Mouse (Mus musculus) lung, embryonic 15.5 days (tissue): ENCODE results near the gene Slc26a9. TPM values are rescaled to one million over a fixed set of nuclear protein-coding genes. Genes with fewer than 3 reads are reported as not detected.
A peak's percentile ranks its signal among the peaks of the same experiment; 100 is the strongest.

Experiments
- ATAC-seq: fragments of 200-750 bp; cut with Nextera tagmentation; 2 replicates; pipeline ENCODE4 v1.8.0; 2017; ENCODE audit warnings: moderate number of reproducible peaks, borderline replicate concordance; ENCODE audit not compliant: low FRiP score, low TSS enrichment; ENCODE audit errors: extremely low read depth
- H3K27ac ChIP-seq: fragments of 300-500 bp; sonication (generic); 2 replicates; pipeline ENCODE4 v1.5.1; 2015; ENCODE audit warnings: moderate library complexity, mild to moderate bottlenecking, inconsistent platforms
- H3K27me3 ChIP-seq: fragments of 300-500 bp; sonication (generic); 2 replicates; pipeline ENCODE4 v1.6.1; 2015; ENCODE audit warnings: inconsistent platforms
- H3K36me3 ChIP-seq: fragments of 300-500 bp; sonication (generic); 2 replicates; pipeline ENCODE4 v1.6.1; 2015; ENCODE audit warnings: inconsistent platforms
- H3K4me1 ChIP-seq: fragments of 300-500 bp; sonication (generic); 2 replicates; pipeline ENCODE4 v1.6.1; 2015; ENCODE audit warnings: inconsistent platforms
- H3K4me2 ChIP-seq: fragments of 300-500 bp; sonication (generic); 2 replicates; pipeline ENCODE4 v1.6.1; 2015; ENCODE audit warnings: inconsistent platforms, mild to moderate bottlenecking, moderate library complexity
- H3K4me3 ChIP-seq: fragments of 300-500 bp; sonication (generic); 2 replicates; pipeline ENCODE4 v1.5.1; 2015; ENCODE audit warnings: mild to moderate bottlenecking, inconsistent platforms
- H3K9ac ChIP-seq: fragments of 300-500 bp; sonication (generic); 2 replicates; pipeline ENCODE4 v1.6.1; 2015; ENCODE audit warnings: inconsistent platforms
- H3K9me3 ChIP-seq: fragments of 300-500 bp; sonication (generic); 2 replicates; pipeline ENCODE4 v1.6.1; 2016; ENCODE audit warnings: inconsistent platforms
- WGBS: fragments of 180-500 bp; shearing (Covaris S2); methylation state at CpG from one replicate; pipeline ENCODE4 v1.1.7; 2015; 5-methylcytosine and 5-hydroxymethylcytosine counted together
- polyA plus RNA-seq: library from polyadenylated mRNA; unstranded; fragments of >200 nt; fragmentation: Nextera tagmentation; extraction: Ambion mirVana; gene quantifications from 2 replicates; pipeline ENCODE4 v1.2.1, GENCODE M21; 2015

Slc26a9 gene
- polyA plus RNA-seq, 1 experiment from 2014 or later: 5.3 TPM

DNA sequence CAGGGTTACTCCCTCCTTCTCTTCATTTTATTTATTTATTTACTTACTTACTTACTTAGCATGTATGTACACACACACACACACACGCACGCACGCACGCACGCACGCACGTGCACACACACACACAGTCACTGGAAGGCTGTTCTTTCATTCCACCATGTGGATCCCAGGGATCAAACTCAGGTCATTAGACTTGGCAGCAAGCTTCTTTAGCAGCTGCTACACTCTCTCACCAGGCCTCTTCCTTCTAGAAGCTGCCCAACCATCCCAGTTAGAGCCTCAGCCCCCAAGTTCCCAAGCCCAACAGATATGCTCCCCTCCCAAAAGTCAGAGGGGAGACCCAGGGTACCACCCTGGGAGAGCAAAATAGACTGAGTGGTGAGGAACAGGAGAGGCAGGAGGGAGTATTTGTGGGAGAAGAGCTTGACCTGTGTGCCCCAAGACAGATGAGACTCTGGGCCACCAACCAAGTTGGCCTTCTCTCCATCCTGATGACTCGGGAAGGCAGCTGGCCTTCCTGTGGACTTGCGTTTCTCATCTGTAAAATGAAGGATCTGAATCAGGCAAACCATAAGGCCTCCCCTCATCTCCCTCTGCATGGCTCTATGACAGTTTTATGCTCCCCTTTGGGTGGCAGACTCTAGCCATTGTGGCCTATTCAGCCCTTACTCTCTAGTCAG, 4.2 kb upstream of the Slc26a9 start:
- WGBS: 80% methylated on average over 9 of the region's 9 CpGs
- Histone ChIP-seq H3K4me1 (peaks cover 16% of the 10 kb centered on the region), H3K4me2 (no peak overlapping the region), H3K9me3 (no peaks in the 10 kb centered on the region), H3K9ac (no peak overlapping the region), H3K36me3 (no peaks in the 10 kb centered on the region), H3K27me3 (no peaks in the 10 kb centered on the region), H3K27ac (0 out of 2 replicates have a peak overlapping the region, but pooled peaks have one; percentile 22), H3K4me3 (no peak overlapping the region)
- ATAC-seq: no peak

- no peaks in the 10 kb centered on the region for H3K27me3 ChIP-seq
- H3K36me3 ChIP-seq: no peaks in the 10 kb centered on the region
- no peak overlapping the region for H3K9ac ChIP-seq
- peak overlapping the region; percentile 44 for H3K4me2 ChIP-seq
- 57% methylated on average over 5 of the region's 5 CpGs for WGBS
- no peaks in the 10 kb centered on the region for H3K9me3 ChIP-seq
- ATAC-seq: no peak
- 0 out of 2 replicates have a peak overlapping the region, but pooled peaks have one; percentile 30 for H3K4me3 ChIP-seq
- peaks cover 6% of the 10 kb centered on the region; the same call in 1 of the 2 replicates for H3K4me1 ChIP-seq
- H3K27ac ChIP-seq: no peak overlapping the region
Observed at GRCm38 (mm10) chr1:131745391-131745790, 1.6 kb downstream of the Slc26a9 start.

DNA sequence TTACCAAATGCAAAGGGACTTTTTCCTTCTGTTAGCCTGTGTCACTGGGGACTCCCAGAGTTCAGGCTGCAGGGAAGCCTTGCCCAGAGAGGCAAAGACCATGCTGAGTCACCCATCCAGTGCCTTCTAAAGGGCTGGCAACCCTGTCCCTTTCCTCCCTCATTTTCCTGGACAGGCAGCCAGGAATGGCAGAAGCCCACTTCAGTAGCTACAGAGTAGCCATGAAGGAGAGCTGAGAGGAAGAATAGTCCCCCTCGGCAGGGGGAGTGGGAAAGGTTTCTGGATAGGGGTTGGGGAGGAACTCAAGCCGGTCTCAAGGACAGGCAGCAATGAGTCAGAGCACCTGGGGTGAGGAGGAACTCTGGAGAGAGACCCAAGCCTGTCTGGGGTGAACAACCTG, 3.9 kb downstream of the Slc26a9 start:
- Histone ChIP-seq H3K27me3 (no peaks in the 10 kb centered on the region), H3K9me3 (no peaks in the 10 kb centered on the region), H3K9ac (no peak overlapping the region), H3K27ac (no peak overlapping the region), H3K4me3 (no peak overlapping the region), H3K4me2 (no peak overlapping the region), H3K36me3 (no peaks in the 10 kb centered on the region), H3K4me1 (peaks cover 17% of the 10 kb centered on the region)
- ATAC-seq: no peak
- 35% methylated on average over 2 of the region's 2 CpGs for WGBS

DNA sequence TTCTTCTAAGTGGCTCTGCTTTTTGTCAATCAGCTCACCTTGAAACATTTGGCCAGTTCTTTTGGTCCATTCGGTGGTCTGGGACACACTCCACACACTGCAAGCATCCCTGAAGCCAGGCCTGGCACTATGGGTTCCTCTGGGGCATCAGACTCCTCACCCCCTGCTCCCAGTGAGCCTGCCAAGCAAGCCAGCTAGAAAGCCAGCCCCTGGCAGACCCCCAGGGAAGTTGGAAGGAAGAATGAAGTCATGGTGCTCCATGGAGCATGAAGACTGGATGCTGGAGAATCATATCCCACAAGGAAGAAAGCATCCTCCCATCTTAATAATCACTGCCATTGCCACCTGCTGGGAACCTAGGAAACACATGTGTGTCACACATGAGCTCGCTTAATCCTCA, 4.8 kb downstream of the Slc26a9 start:
- ATAC-seq: no peak
- WGBS: 63% methylated on average over 2 of the region's 2 CpGs
- H3K27me3 ChIP-seq: no peaks in the 10 kb centered on the region

GRCm38 (mm10) chr1:131749706-131750545, 6.1 kb downstream of the Slc26a9 start:
- H3K9me3 ChIP-seq: no peaks in the 10 kb centered on the region
- H3K4me3 ChIP-seq: no peak overlapping the region
- no peak overlapping the region for H3K4me2 ChIP-seq
- H3K4me1 ChIP-seq: peaks cover 22% of the 10 kb centered on the region
- no peaks in the 10 kb centered on the region for H3K27me3 ChIP-seq
- H3K36me3 ChIP-seq: no peaks in the 10 kb centered on the region
- no peak for ATAC-seq
- WGBS: 67% methylated on average over 15 of the region's 15 CpGs
- no peak overlapping the region for H3K27ac ChIP-seq
- H3K9ac ChIP-seq: no peak overlapping the region

More for the DNA sequence above, 4.8 kb downstream of the Slc26a9 start:
- H3K4me2 ChIP-seq: no peak overlapping the region
- H3K4me3 ChIP-seq: no peak overlapping the region
- no peak overlapping the region for H3K27ac ChIP-seq
- no peak overlapping the region for H3K9ac ChIP-seq
- H3K4me1 ChIP-seq: peaks cover 14% of the 10 kb centered on the region; the same call in 1 of the 2 replicates
- H3K36me3 ChIP-seq: no peaks in the 10 kb centered on the region
- no peaks in the 10 kb centered on the region for H3K9me3 ChIP-seq

DNA sequence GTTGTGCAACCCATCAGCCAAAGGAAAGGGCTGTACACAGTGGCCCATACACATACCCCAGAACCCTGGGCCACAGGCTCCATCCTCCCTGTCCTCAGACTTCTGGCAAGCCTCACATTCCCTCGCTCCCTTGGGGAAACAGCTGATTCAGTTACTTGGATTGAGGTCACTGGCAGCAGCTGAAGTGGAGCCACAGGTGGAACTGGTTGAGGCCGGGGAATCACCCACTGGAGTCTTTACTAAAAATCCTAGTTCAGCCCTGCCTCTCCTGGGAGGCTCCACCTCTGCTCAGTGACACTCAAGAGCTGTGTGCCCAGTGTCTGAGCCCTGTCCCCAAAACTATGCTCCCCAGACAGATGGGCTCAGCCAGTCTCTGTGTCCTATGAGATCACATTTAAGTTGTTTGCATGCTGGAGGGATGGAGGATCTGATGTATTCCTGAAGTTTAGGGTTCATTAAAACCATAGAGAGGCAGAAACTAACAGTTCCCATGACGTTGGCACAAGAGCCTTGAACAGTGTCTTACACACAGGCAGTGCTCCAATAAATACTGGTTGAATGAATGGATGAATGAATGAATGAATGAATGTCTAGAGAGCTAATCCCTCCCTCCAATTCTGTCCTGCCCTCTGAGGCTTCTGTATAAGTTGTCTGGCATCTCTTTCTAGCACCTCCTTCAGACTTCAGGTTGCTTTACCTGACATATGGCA, 7.5 kb downstream of the Slc26a9 start:
- no peak for ATAC-seq
- 54% methylated on average over 3 of the region's 3 CpGs for WGBS
- Histone ChIP-seq H3K4me3 (no peak overlapping the region), H3K36me3 (no peaks in the 10 kb centered on the region), H3K9me3 (no peaks in the 10 kb centered on the region), H3K4me2 (no peak overlapping the region), H3K27me3 (no peaks in the 10 kb centered on the region), H3K27ac (no peak overlapping the region), H3K4me1 (peaks cover 26% of the 10 kb centered on the region), H3K9ac (no peak overlapping the region)

GRCm38 (mm10) chr1:131751891-131752311, 8.1 kb downstream of the Slc26a9 start:
- H3K4me2 ChIP-seq: no peak overlapping the region
- no peaks in the 10 kb centered on the region for H3K27me3 ChIP-seq
- no peak overlapping the region for H3K4me3 ChIP-seq
- H3K4me1 ChIP-seq: peaks cover 26% of the 10 kb centered on the region
- no peaks in the 10 kb centered on the region for H3K9me3 ChIP-seq
- H3K36me3 ChIP-seq: no peaks in the 10 kb centered on the region
- H3K9ac ChIP-seq: no peak overlapping the region
- no peak overlapping the region for H3K27ac ChIP-seq
- no peak for ATAC-seq
- 43% methylated on average over 10 of the region's 10 CpGs for WGBS

DNA sequence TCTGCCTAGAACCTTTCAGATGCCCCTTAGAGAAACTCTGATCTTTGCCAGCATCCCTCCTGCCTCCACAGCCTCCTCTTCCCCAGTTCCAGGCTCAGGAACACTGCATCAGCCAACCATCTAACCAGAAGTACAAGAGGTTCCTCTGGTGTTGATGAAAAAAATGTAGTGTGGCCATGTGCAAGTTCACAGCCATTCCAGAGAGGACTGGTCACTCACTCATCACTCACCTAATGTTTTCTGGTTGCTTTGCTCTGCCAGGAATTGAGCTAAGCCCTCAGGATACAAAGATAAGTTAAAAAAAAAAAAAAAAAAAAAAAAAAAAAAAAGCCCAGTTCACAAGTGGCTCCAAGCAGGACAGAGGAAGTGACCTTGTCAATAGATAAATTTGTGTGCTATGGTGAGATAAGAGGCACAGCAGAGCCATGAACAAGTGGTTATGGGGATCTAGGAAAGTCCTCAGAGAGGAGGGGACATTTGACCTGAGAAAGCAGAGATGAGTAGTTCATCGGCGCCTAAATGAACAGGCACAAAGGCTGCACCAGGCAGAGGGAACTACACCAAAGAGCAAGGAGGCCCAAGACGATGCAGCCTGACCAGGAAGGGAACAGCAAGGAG, 10.5 kb downstream of the Slc26a9 start:
- peaks cover 26% of the 10 kb centered on the region for H3K4me1 ChIP-seq
- H3K4me3 ChIP-seq: no peak overlapping the region
- H3K36me3 ChIP-seq: no peaks in the 10 kb centered on the region
- H3K9ac ChIP-seq: no peak overlapping the region
- 40% methylated on average over 3 of the region's 3 CpGs for WGBS
- no peak overlapping the region for H3K4me2 ChIP-seq
- H3K27ac ChIP-seq: peak overlapping the region; percentile 36; the same call in 1 of the 2 replicates
- no peaks in the 10 kb centered on the region for H3K27me3 ChIP-seq
- no peaks in the 10 kb centered on the region for H3K9me3 ChIP-seq
- ATAC-seq: no peak

GRCm38 (mm10) chr1:131754916-131755315, 11.1 kb downstream of the Slc26a9 start:
- Histone ChIP-seq H3K27ac (peak overlapping the region; percentile 36; the same call in 1 of the 2 replicates), H3K36me3 (no peaks in the 10 kb centered on the region), H3K27me3 (no peaks in the 10 kb centered on the region), H3K4me3 (no peak overlapping the region), H3K9me3 (no peaks in the 10 kb centered on the region), H3K9ac (no peak overlapping the region), H3K4me1 (peaks cover 26% of the 10 kb centered on the region), H3K4me2 (no peak overlapping the region)
- no peak for ATAC-seq
- 83% methylated on average over 4 of the region's 4 CpGs for WGBS

DNA sequence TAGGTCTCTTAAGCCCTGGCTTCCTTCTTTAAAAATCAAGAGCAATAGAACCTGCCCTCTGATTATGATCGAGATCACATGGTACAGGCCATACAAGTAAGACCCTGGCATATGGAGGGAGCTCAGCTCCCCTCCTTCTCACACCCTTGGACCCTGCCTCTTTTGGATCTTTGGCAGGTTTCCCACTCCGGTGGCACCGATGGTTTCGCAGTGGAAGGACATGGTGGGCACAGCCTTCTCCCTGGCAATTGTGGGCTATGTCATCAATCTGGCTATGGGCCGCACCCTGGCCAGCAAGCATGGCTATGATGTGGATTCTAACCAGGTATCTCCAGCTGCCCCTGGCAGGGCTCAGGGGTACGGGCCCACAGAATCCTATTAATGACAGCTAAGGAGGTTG, 13.4 kb downstream of the Slc26a9 start:
- Histone ChIP-seq H3K4me3 (no peak overlapping the region), H3K4me2 (no peak overlapping the region), H3K9ac (no peak overlapping the region), H3K27ac (no peak overlapping the region), H3K4me1 (peaks cover 19% of the 10 kb centered on the region), H3K9me3 (no peaks in the 10 kb centered on the region), H3K27me3 (no peaks in the 10 kb centered on the region), H3K36me3 (no peaks in the 10 kb centered on the region)
- WGBS: 94% methylated on average over 6 of the region's 6 CpGs
- ATAC-seq: no peak

- H3K36me3 ChIP-seq: no peaks in the 10 kb centered on the region
Observed at GRCm38 (mm10) chr1:131758796-131759195, 15.0 kb downstream of the Slc26a9 start.

More at GRCm38 (mm10) chr1:131758796-131759195, 15.0 kb downstream of the Slc26a9 start:
- Histone ChIP-seq H3K27me3 (no peaks in the 10 kb centered on the region), H3K4me2 (no peak overlapping the region), H3K9me3 (no peaks in the 10 kb centered on the region), H3K9ac (no peak overlapping the region), H3K4me3 (no peak overlapping the region), H3K27ac (no peak overlapping the region), H3K4me1 (peaks cover 20% of the 10 kb centered on the region; the same call in 1 of the 2 replicates)
- ATAC-seq: no peak
- WGBS: 65% methylated on average over 7 of the region's 7 CpGs
